Mouse (Mus musculus) heart, adult 2 months (tissue): Measurements from ENCODE around the gene Naaladl2. TPM values are rescaled to one million over a fixed set of nuclear protein-coding genes. Genes with fewer than 3 reads are reported as not detected.
A peak's percentile ranks its signal among the peaks of the same experiment; 100 is the strongest.

ENCODE experiments used
- DNase-seq, 2 experiments: peaks; one replicate each; pipeline ENCODE4 v3.0.0; 2021
- H3K27ac ChIP-seq: fragments of 200-600 bp; 2 replicates; pipeline ENCODE4 v1.8.1; 2022
- H3K27me3 ChIP-seq: fragments of 200-500 bp; 2 replicates; pipeline ENCODE4 v1.6.1; 2012; ENCODE audit warnings: mild to moderate bottlenecking, low read length, inconsistent platforms, mixed read lengths; ENCODE audit not compliant: control insufficient read depth, insufficient read depth
- H3K36me3 ChIP-seq: fragments of 200-500 bp; 2 replicates; pipeline ENCODE4 v1.6.1; 2012; ENCODE audit warnings: low read length, inconsistent platforms; ENCODE audit not compliant: control insufficient read depth, insufficient read depth
- H3K4me1 ChIP-seq: fragments of 200-500 bp; 2 replicates; pipeline ENCODE4 v1.6.1; 2011; ENCODE audit warnings: low read length; ENCODE audit not compliant: control insufficient read depth, insufficient read depth
- H3K4me3 ChIP-seq: fragments of 200-600 bp; 2 replicates; pipeline ENCODE4 v1.8.1; 2022
- H3K79me2 ChIP-seq: fragments of 200-500 bp; replicated peaks from 2 replicates; pipeline ENCODE4 v1.6.1; 2012; ENCODE audit warnings: mild to moderate bottlenecking, inconsistent platforms, low read length, moderate library complexity, mixed read lengths; ENCODE audit not compliant: control insufficient read depth, insufficient read depth
- H3K9ac ChIP-seq: fragments of 200-500 bp; 2 replicates; pipeline ENCODE4 v1.6.1; 2012; ENCODE audit warnings: low read depth, mild to moderate bottlenecking, control low read depth, inconsistent platforms, low read length, mixed read lengths
- CTCF ChIP-seq: fragments of 200-600 bp; IDR thresholded peaks from 2 replicates; pipeline ENCODE4 v1.8.1; 2022; ENCODE audit warnings: antibody characterized with exemption, mild to moderate bottlenecking, moderate library complexity
- EP300 ChIP-seq: fragments of 200-500 bp; IDR thresholded peaks from 2 replicates; pipeline ENCODE4 v1.6.1; 2011; ENCODE audit warnings: low read depth, low read length, control low read depth; ENCODE audit not compliant: insufficient read depth
- POLR2A ChIP-seq: fragments of 200-500 bp; IDR thresholded peaks from 2 replicates; pipeline ENCODE4 v1.6.1; 2011; ENCODE audit warnings: mild to moderate bottlenecking, low read depth, low read length, control low read depth; ENCODE audit not compliant: insufficient read depth
- WGBS: fragments of 180-500 bp; shearing (Covaris S2); methylation state at CpG from one replicate; pipeline ENCODE4 v1.1.7; 2018; 5-methylcytosine and 5-hydroxymethylcytosine counted together
- intact Hi-C: fragments of 180-260 bp; cut with DNase I; formaldehyde crosslinking; loops from one replicate; pipeline ENCODE4 v1.15.1; 2025
- long read RNA-seq: library from polyadenylated mRNA; stranded (forward); transcript quantifications from one replicate; pipeline ENCODE4 v2.0.0, GENCODE M21; 2021
- polyA plus RNA-seq: library from polyadenylated mRNA; depleted of rRNA; stranded (reverse); fragments of >200 nt; gene quantifications from 2 replicates; pipeline ENCODE4 v1.2.3, GENCODE M21; 2012; rRNA removed
- total RNA-seq, 2 experiments: library from RNA; stranded (reverse); gene quantifications; 2 replicates each; pipeline ENCODE4 v1.2.3; 2021

Gene Naaladl2
- total RNA-seq (under 1 TPM; 0.23 to 0.45 TPM), polyA plus RNA-seq (0.10 and 0.47 TPM in 2 replicates)
- long read RNA-seq = 0 reads

DNA sequence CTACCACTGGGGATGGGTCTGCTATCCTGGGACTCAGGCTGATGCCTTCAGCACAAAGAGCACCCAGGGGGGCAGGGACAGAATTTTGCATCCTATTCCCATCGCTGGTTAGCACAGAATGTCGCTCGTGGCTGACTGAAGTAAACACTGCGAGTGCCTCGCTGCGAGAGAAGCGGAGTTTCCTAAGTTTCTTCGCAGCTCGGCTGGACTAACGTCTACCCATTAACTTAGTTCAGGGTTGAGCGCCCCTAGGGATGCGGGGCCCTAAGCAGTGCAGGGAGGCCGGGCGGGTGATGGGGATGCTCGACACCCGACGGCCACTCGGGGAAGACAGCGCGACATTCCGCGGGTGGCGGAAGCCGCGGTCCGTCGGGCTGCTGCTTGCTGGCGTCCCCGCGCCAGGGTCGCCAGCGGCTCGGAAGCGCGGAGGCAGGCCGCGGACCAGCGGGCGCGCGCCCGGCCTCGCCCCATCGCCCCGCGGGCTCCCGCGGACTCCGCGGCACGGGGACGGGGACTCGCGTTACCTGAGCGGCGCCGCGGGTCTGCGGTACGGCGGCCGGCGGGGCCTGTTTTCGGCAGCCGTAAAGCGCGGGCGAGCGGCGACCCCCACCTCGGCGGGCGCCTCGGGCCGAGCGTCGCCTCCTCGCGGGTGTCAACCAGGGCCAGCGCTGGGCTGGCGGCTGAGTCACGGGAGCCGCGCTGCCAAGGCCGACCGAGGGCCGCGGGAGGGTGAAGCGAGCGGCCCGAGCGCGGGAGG lies at the start of gene Naaladl2:
Gene Naaladl2, minus strand, starts transcription at position 707 of the 757 bp plus-strand sequence.
- peak within 1 kb of the TSS; percentile 38 for H3K27ac ChIP-seq
- no peaks in the 10 kb centered on the region for H3K36me3 ChIP-seq
- no peaks in the 10 kb centered on the region for H3K27me3 ChIP-seq
- intact Hi-C loops = no loop called here
- no peaks in the 10 kb centered on the region for H3K79me2 ChIP-seq
- 1% methylated on average over 92 of the region's 93 CpGs for WGBS
- TF ChIP-seq POLR2A (no peak), CTCF (no peak), EP300 (no peak)
- H3K9ac ChIP-seq = peak within 1 kb of the TSS; percentile 69
- peak; percentile 60 to 61 for DNase-seq
- H3K4me3 ChIP-seq = peak within 1 kb of the TSS; percentile 45
- no peaks in the 10 kb centered on the region; the same call in 1 of the 2 replicates for H3K4me1 ChIP-seq

DNA sequence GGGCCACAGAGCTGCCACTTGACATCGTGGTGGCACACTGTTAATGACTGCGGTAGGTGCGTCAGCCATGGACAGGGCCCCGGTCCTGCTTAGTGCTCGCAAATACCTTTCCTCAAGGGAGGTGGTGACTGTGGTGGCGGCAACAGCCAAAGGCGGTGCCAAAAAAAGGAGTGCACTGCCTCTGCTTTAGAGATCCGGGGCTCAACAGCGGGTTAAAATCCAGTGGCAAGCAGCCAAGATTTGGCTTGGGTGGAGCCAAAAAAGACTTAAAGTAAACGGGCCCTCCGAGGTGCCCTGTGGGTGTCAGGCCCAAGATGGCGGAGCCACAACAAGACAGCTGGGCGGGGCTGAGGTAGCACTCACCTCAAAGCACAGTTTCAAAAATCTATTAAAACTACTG lies 7.7 kb upstream of the Naaladl2 start:
- 90% methylated on average over 13 of the region's 13 CpGs for WGBS
- no peaks in the 10 kb centered on the region for H3K4me1 ChIP-seq
- H3K27me3 ChIP-seq = no peaks in the 10 kb centered on the region

DNA sequence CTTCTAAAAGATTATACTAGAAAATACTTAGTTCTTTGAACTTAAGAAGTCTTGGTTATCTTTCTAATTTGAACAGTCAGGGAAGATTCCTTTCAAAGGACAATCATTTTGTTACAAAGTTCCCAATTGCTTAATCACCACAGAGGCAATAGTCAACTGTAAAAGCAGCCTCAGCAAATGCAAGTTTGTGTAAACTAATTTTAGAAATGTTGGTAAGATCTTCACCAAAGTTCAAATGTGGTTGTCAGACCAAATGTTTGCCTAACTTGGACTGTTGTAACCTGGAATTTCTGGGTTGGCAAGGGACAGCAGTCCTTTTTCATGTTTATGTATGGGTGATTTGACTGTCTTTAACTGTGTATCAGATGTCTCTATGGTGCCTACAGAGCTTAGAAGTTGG lies 3.2 kb upstream of the Naaladl2 start:
- intact Hi-C loops = no loop called here
- Histone ChIP-seq H3K36me3 (no peaks in the 10 kb centered on the region), H3K4me3 (no peak overlapping the region), H3K27ac (no peak overlapping the region), H3K9ac (no peak overlapping the region), H3K79me2 (no peaks in the 10 kb centered on the region), H3K27me3 (no peaks in the 10 kb centered on the region), H3K4me1 (no peaks in the 10 kb centered on the region; the same call in 1 of the 2 replicates)
- no peak for DNase-seq
- TF ChIP-seq EP300 (no peak), CTCF (no peak), POLR2A (no peak)

More for the DNA sequence above, 7.7 kb upstream of the Naaladl2 start:
- no peaks in the 10 kb centered on the region for H3K36me3 ChIP-seq
- no peak overlapping the region for H3K4me3 ChIP-seq
- H3K79me2 ChIP-seq = no peaks in the 10 kb centered on the region
- no peak overlapping the region for H3K27ac ChIP-seq
- no peak for DNase-seq
- H3K9ac ChIP-seq = no peak overlapping the region
- TF ChIP-seq CTCF (no peak), EP300 (no peak), POLR2A (no peak)
- intact Hi-C loops = no loop called here

DNA sequence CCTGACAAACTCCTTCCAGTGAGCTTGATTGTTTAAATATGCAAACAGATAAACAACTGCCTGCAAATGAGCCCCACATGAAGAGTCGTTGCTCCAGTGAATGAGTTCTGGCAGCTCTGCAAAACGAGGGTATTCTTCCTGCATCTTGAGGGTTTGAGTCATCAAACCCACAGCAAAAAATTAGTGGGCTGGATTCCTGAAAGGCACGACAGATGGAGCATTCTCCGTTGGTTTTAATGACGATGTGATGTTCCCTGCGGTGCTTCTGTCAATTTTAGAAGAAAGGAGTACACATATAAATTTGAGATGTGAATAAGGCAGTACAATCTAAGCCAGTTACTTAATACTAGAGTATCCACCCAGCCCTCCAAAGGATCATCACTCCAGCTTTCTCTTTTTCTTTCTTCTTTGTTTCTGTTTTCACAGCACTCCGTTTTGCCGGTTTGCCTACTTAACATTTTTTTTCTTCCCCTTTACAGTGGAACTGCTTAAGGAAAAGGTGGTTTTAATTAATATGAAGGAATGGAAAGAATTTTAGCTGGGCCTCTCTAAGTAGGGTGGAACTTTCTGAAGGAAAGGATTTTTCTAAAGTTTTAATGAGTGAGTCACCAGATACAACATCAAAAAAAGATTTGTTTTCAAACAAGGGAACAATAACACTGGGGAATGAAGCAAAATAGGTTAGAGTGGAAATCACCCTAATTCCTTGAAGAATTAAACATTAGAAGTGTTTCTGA lies 1.1 kb upstream of the Naaladl2 start:
- no peak overlapping the region for H3K27ac ChIP-seq
- H3K27me3 ChIP-seq = no peaks in the 10 kb centered on the region
- TF ChIP-seq EP300 (no peak), POLR2A (no peak), CTCF (no peak)
- no peaks in the 10 kb centered on the region; the same call in 1 of the 2 replicates for H3K4me1 ChIP-seq
- H3K79me2 ChIP-seq = no peaks in the 10 kb centered on the region
- 34% methylated on average over 8 of the region's 8 CpGs for whole genome bisulfite sequencing
- no peaks in the 10 kb centered on the region for H3K36me3 ChIP-seq
- H3K4me3 ChIP-seq = no peak overlapping the region
- intact Hi-C loops = no loop called here
- DNase-seq = no peak
- H3K9ac ChIP-seq = no peak overlapping the region

DNA sequence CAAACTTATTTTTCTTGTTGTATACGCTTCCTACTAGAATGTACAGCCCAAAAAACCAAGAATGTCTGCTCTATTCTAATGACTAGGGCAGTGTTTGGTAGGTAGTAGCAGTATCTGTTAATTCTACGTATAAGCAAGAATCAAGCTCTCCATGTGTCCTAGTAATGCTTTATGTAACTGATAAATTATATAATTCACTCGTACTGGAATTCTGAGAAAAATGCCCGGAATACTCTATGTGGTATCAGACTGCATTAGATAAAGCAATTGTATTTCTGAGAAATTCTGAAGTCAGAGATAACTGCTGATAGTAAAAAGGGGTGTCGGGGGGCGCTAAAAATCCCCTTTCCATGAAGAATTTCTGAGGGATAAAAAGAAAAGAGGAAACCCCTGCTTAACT lies 950 bp downstream of the Naaladl2 start:
- H3K27ac ChIP-seq = no peak overlapping the region

DNA sequence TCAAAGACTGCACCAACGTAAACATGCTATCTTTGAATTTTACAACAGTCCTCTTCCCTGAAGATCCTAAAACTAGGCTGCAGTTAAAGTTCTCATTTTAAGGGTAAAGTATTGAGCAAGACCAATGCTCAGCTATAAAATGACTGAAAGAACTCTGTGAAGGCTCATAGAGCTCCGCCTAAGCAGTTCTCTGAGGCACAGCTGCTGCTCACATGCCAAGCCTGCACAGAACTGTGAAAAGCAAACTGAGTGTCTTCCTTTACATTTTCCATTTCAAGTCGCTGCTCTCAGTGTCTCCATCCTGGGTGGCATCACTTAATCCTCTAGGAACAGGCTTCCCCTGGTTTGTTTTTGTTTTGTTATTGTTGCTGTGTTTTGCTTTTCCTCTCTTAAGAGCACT lies 12.2 kb downstream of the Naaladl2 start:
- H3K4me1 ChIP-seq = no peaks in the 10 kb centered on the region
- no peaks in the 10 kb centered on the region for H3K36me3 ChIP-seq
- no peak for DNase-seq
- H3K9ac ChIP-seq = no peak overlapping the region
- no peaks in the 10 kb centered on the region for H3K79me2 ChIP-seq
- 49% methylated on average over 3 of the region's 3 CpGs for WGBS
- TF ChIP-seq CTCF = no peak
- no peak for TF ChIP-seq EP300
- no peak for TF ChIP-seq POLR2A
- no peak overlapping the region for H3K27ac ChIP-seq
- no peaks in the 10 kb centered on the region for H3K27me3 ChIP-seq
- intact Hi-C loops = no loop called here
- no peak overlapping the region for H3K4me3 ChIP-seq

More for the DNA sequence above, 950 bp downstream of the Naaladl2 start:
- no peak overlapping the region for H3K9ac ChIP-seq
- no peak for TF ChIP-seq CTCF
- no peak for TF ChIP-seq POLR2A
- TF ChIP-seq EP300 = no peak
- no peaks in the 10 kb centered on the region; the same call in 1 of the 2 replicates for H3K4me1 ChIP-seq
- 40% methylated on average over 6 of the region's 6 CpGs for WGBS
- peak overlapping the region; percentile 45; the same call in 1 of the 2 replicates for H3K4me3 ChIP-seq
- DNase-seq = no peak
- H3K36me3 ChIP-seq = no peaks in the 10 kb centered on the region
- H3K27me3 ChIP-seq = no peaks in the 10 kb centered on the region
- no peaks in the 10 kb centered on the region for H3K79me2 ChIP-seq
- intact Hi-C loops = no loop called here
